Mouse (Mus musculus): ENCODE results near the gene Pepd. TPM values are rescaled to one million over a fixed set of nuclear protein-coding genes. Genes with fewer than 3 reads are reported as not detected.

Pepd gene
- polyA plus RNA-seq, 1 experiment from 2014 or later, result 68.6 TPM

GRCm38 (mm10) chr7:34897058-34897457 lies 15.1 kb upstream of the Pepd start:
- H3K4me2 ChIP-seq (ENCODE audit: low read length), result no peak overlapping the region
- H3K27ac ChIP-seq (ENCODE audit: low read length), result 0 out of 2 replicates have a peak overlapping the region, but pooled peaks have one; percentile 19
- H3K4me1 ChIP-seq (ENCODE audit: control insufficient read depth, insufficient read depth, low read length), result peaks cover 13% of the 10 kb centered on the region
- whole genome bisulfite sequencing, result 20% methylated on average over 1 of the region's 1 CpGs
- ATAC-seq, result peak; percentile 17; the same call in 1 of the 2 replicates
- no peaks in the 10 kb centered on the region for H3K9me3 ChIP-seq (replicated peaks; ENCODE audit: control insufficient read depth, low read length, poor library complexity, severe bottlenecking)
- H3K9ac ChIP-seq (ENCODE audit: low read depth, low read length), result no peak overlapping the region
- H3K36me3 ChIP-seq (ENCODE audit: control insufficient read depth, insufficient read depth, low read length), result no peaks in the 10 kb centered on the region
- no peaks in the 10 kb centered on the region for H3K27me3 ChIP-seq (ENCODE audit: control insufficient read depth, insufficient read depth, low read depth, low read length)
- H3K4me3 ChIP-seq (ENCODE audit: low read depth, low read length), result no peak overlapping the region

- Histone ChIP-seq H3K4me1 (ENCODE audit: control insufficient read depth, insufficient read depth, low read length) (peaks cover 7% of the 10 kb centered on the region), H3K27me3 (ENCODE audit: control insufficient read depth, insufficient read depth, low read depth, low read length) (no peaks in the 10 kb centered on the region), H3K9ac (ENCODE audit: low read depth, low read length) (no peak overlapping the region), H3K4me3 (ENCODE audit: low read depth, low read length) (no peak overlapping the region), H3K4me2 (ENCODE audit: low read length) (no peak overlapping the region), H3K36me3 (ENCODE audit: control insufficient read depth, insufficient read depth, low read length) (no peaks in the 10 kb centered on the region), H3K9me3 (replicated peaks; ENCODE audit: control insufficient read depth, low read length, poor library complexity, severe bottlenecking) (no peaks in the 10 kb centered on the region; the same call in 1 of the 2 replicates), H3K27ac (ENCODE audit: low read length) (no peak overlapping the region)
- WGBS, result 32% methylated on average over 24 of the region's 24 CpGs
- ATAC-seq, result no peak
Measured at GRCm38 (mm10) chr7:34910096-34911066, 1.8 kb upstream of the Pepd start.

DNA sequence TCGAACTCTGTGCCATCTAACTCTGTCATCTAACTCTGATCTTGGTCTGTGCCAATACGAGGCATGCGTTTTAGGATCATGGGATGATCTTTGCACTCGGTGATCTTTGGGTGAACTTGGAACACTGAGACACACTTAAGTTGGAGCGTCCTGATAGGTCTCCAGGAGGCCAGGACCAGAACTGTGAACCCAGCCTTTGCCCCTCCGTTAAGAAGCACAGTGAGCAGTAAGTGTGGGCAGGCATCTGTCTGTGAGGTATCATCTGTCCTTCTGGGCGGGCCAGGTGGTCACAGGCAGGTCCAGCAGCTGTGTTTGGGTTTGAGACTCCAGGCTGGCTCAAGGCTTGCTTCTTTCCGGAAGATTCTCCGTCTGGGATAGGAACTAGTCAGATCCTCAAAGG lies 1.8 kb downstream of the Pepd start:
- H3K27ac ChIP-seq (ENCODE audit: low read length), result no peak overlapping the region
- ATAC-seq, result no peak
- H3K4me2 ChIP-seq (ENCODE audit: low read length), result no peak overlapping the region
- H3K27me3 ChIP-seq (ENCODE audit: control insufficient read depth, insufficient read depth, low read depth, low read length), result no peaks in the 10 kb centered on the region
- no peak overlapping the region for H3K4me3 ChIP-seq (ENCODE audit: low read depth, low read length)
- H3K36me3 ChIP-seq (ENCODE audit: control insufficient read depth, insufficient read depth, low read length), result no peaks in the 10 kb centered on the region
- 92% methylated on average over 9 of the region's 9 CpGs for whole genome bisulfite sequencing
- no peak overlapping the region for H3K9ac ChIP-seq (ENCODE audit: low read depth, low read length)
- peaks cover 7% of the 10 kb centered on the region for H3K4me1 ChIP-seq (ENCODE audit: control insufficient read depth, insufficient read depth, low read length)
- no peaks in the 10 kb centered on the region for H3K9me3 ChIP-seq (replicated peaks; ENCODE audit: control insufficient read depth, low read length, poor library complexity, severe bottlenecking)

DNA sequence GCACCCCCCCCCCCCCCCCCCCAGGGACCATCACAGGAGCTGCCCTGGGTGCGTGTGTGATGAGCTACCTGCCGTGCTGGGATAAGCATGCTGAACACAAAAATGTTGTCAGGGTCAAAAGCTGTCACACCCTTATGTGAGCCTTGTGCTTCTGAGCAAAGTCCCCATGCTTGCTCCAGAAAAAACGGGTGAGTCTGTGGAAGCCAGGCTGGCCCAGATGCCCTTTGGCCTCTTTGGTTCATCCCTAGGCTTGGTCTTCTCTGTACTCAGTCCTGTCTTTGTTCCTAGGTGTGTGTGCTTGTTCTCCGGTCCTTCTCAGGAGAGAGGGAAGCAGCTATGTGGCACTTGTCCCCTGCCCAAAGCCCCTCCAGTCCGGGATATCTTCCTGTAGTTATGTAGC lies 3.4 kb downstream of the Pepd start:
- no peaks in the 10 kb centered on the region for H3K9me3 ChIP-seq (replicated peaks; ENCODE audit: control insufficient read depth, low read length, poor library complexity, severe bottlenecking)
- H3K4me1 ChIP-seq (ENCODE audit: control insufficient read depth, insufficient read depth, low read length), result peaks cover 7% of the 10 kb centered on the region
- H3K27me3 ChIP-seq (ENCODE audit: control insufficient read depth, insufficient read depth, low read depth, low read length), result no peaks in the 10 kb centered on the region
- no peak for ATAC-seq
- H3K9ac ChIP-seq (ENCODE audit: low read depth, low read length), result no peak overlapping the region
- H3K4me3 ChIP-seq (ENCODE audit: low read depth, low read length), result no peak overlapping the region
- no peak overlapping the region for H3K27ac ChIP-seq (ENCODE audit: low read length)
- WGBS, result 85% methylated on average over 4 of the region's 5 CpGs
- H3K36me3 ChIP-seq (ENCODE audit: control insufficient read depth, insufficient read depth, low read length), result no peaks in the 10 kb centered on the region
- H3K4me2 ChIP-seq (ENCODE audit: low read length), result no peak overlapping the region

GRCm38 (mm10) chr7:34917558-34917957 lies 5.4 kb downstream of the Pepd start:
- Histone ChIP-seq H3K9me3 (replicated peaks; ENCODE audit: control insufficient read depth, low read length, poor library complexity, severe bottlenecking) (no peaks in the 10 kb centered on the region), H3K36me3 (ENCODE audit: control insufficient read depth, insufficient read depth, low read length) (no peaks in the 10 kb centered on the region), H3K9ac (ENCODE audit: low read depth, low read length) (no peak overlapping the region), H3K27me3 (ENCODE audit: control insufficient read depth, insufficient read depth, low read depth, low read length) (no peaks in the 10 kb centered on the region), H3K4me2 (ENCODE audit: low read length) (no peak overlapping the region), H3K27ac (ENCODE audit: low read length) (no peak overlapping the region), H3K4me3 (ENCODE audit: low read depth, low read length) (no peak overlapping the region), H3K4me1 (ENCODE audit: control insufficient read depth, insufficient read depth, low read length) (peaks cover 7% of the 10 kb centered on the region)
- no peak for ATAC-seq
- 83% methylated on average over 6 of the region's 6 CpGs for WGBS

GRCm38 (mm10) chr7:34917998-34918397 lies 5.8 kb downstream of the Pepd start:
- no peak overlapping the region for H3K4me2 ChIP-seq (ENCODE audit: low read length)
- no peak overlapping the region for H3K27ac ChIP-seq (ENCODE audit: low read length)
- no peaks in the 10 kb centered on the region for H3K9me3 ChIP-seq (replicated peaks; ENCODE audit: control insufficient read depth, low read length, poor library complexity, severe bottlenecking)
- no peak overlapping the region for H3K4me3 ChIP-seq (ENCODE audit: low read depth, low read length)
- H3K27me3 ChIP-seq (ENCODE audit: control insufficient read depth, insufficient read depth, low read depth, low read length), result no peaks in the 10 kb centered on the region
- H3K36me3 ChIP-seq (ENCODE audit: control insufficient read depth, insufficient read depth, low read length), result no peaks in the 10 kb centered on the region
- H3K9ac ChIP-seq (ENCODE audit: low read depth, low read length), result no peak overlapping the region
- WGBS, result 96% methylated on average over 4 of the region's 4 CpGs
- ATAC-seq, result no peak
- peaks cover 3% of the 10 kb centered on the region for H3K4me1 ChIP-seq (ENCODE audit: control insufficient read depth, insufficient read depth, low read length)

DNA sequence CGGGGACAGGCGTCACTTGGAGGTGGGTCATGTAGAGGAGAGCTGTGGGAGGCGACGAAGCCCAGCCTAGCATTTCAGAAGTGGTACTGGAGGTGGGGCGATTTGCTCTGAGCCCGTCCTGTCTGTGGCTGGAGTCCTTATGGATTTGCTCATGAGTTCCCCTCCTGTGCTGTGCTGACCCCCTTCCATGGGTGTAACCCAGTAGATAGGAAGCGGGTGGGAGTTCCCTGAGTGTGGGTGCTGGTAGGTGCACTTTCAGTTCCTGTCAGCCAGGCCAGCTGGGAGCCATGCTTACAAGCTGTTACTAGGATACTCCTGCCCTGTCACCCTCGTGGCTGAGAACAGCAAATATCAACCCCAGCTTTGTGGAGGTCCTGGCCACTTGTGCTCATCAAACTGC lies 6.2 kb downstream of the Pepd start:
- no peak for ATAC-seq
- Histone ChIP-seq H3K9me3 (replicated peaks; ENCODE audit: control insufficient read depth, low read length, poor library complexity, severe bottlenecking) (no peaks in the 10 kb centered on the region), H3K27ac (ENCODE audit: low read length) (no peak overlapping the region), H3K4me3 (ENCODE audit: low read depth, low read length) (no peak overlapping the region), H3K4me2 (ENCODE audit: low read length) (no peak overlapping the region), H3K27me3 (ENCODE audit: control insufficient read depth, insufficient read depth, low read depth, low read length) (no peaks in the 10 kb centered on the region), H3K9ac (ENCODE audit: low read depth, low read length) (no peak overlapping the region), H3K36me3 (ENCODE audit: control insufficient read depth, insufficient read depth, low read length) (no peaks in the 10 kb centered on the region), H3K4me1 (ENCODE audit: control insufficient read depth, insufficient read depth, low read length) (no peaks in the 10 kb centered on the region)
- 84% methylated on average over 8 of the region's 8 CpGs for WGBS

GRCm38 (mm10) chr7:34919054-34919453 lies 6.9 kb downstream of the Pepd start:
- Histone ChIP-seq H3K4me1 (ENCODE audit: control insufficient read depth, insufficient read depth, low read length) (no peaks in the 10 kb centered on the region), H3K27ac (ENCODE audit: low read length) (no peak overlapping the region), H3K9me3 (replicated peaks; ENCODE audit: control insufficient read depth, low read length, poor library complexity, severe bottlenecking) (no peaks in the 10 kb centered on the region), H3K9ac (ENCODE audit: low read depth, low read length) (no peak overlapping the region), H3K4me2 (ENCODE audit: low read length) (no peak overlapping the region), H3K36me3 (ENCODE audit: control insufficient read depth, insufficient read depth, low read length) (no peaks in the 10 kb centered on the region), H3K27me3 (ENCODE audit: control insufficient read depth, insufficient read depth, low read depth, low read length) (no peaks in the 10 kb centered on the region), H3K4me3 (ENCODE audit: low read depth, low read length) (no peak overlapping the region)
- no peak for ATAC-seq
- WGBS, result 83% methylated on average over 5 of the region's 5 CpGs

DNA sequence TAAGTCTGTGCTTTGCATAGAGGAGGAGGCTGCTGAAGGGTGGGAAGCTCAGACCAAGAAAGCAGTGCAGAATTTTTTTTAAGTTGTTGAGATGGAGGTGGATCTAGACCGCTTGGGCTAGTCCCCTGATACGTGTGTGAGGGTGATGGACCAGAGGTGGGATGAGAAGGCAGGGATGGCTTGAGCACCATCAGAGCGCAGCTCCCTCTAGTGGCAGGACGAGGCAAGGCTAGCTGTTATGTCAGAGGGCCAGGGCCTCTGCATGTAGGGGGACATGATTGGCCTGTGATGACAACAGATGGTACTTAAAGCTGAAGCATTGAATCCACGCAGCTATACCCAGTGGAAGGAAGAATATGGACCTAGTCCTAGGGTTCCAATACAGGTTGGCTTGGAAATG lies 7.6 kb downstream of the Pepd start:
- ATAC-seq, result no peak
- Histone ChIP-seq H3K9me3 (replicated peaks; ENCODE audit: control insufficient read depth, low read length, poor library complexity, severe bottlenecking) (no peaks in the 10 kb centered on the region), H3K4me2 (ENCODE audit: low read length) (no peak overlapping the region), H3K9ac (ENCODE audit: low read depth, low read length) (no peak overlapping the region), H3K4me3 (ENCODE audit: low read depth, low read length) (no peak overlapping the region), H3K27me3 (ENCODE audit: control insufficient read depth, insufficient read depth, low read depth, low read length) (no peaks in the 10 kb centered on the region), H3K4me1 (ENCODE audit: control insufficient read depth, insufficient read depth, low read length) (no peaks in the 10 kb centered on the region), H3K27ac (ENCODE audit: low read length) (no peak overlapping the region), H3K36me3 (ENCODE audit: control insufficient read depth, insufficient read depth, low read length) (no peaks in the 10 kb centered on the region)
- 55% methylated on average over 5 of the region's 5 CpGs for WGBS
